Mouse (Mus musculus): Measurements from ENCODE around the gene Lipc. TPM values are rescaled to one million over a fixed set of nuclear protein-coding genes. Genes with fewer than 3 reads are reported as not detected.

Gene Lipc
- polyA plus RNA-seq, 1 experiment from 2014 or later, result 0.56 TPM

DNA sequence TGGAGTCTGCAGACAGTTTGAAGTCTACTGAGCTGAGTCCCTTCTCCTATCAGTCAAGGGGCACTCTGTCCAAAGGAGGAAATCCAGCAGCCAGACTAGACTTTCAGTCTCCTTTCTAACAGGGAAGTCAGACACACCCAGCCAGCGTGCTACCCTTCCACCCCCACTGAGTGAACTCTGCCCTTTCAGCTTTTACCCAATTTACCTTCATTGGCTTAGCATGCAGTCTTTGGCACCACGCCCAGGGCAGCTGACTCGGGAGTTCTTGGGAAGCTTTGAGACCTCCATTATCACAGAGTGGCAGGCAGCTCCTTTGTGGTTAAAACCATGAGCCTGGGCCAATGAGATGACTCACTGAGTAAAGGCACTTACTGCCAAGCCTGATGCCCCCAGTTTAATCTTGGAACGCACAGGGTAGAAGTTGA lies 117.3 kb downstream of the Lipc start:
- H3K4me2 ChIP-seq (ENCODE audit: low read depth, low read length), result no peak overlapping the region
- peak; percentile 69 for ATAC-seq (replicated peaks; ENCODE audit: extremely low read depth, insufficient read depth, low FRiP score)
- H3K9ac ChIP-seq (ENCODE audit: low read length), result no peak overlapping the region
- no peaks in the 10 kb centered on the region for H3K36me3 ChIP-seq (ENCODE audit: control insufficient read depth, insufficient read depth)
- H3K9me3 ChIP-seq (replicated peaks; ENCODE audit: control insufficient read depth, low read length), result no peaks in the 10 kb centered on the region
- no peaks in the 10 kb centered on the region for H3K27me3 ChIP-seq (ENCODE audit: control insufficient read depth, insufficient read depth, low read length)
- 21% methylated on average over 4 of the region's 4 CpGs for WGBS
- H3K27ac ChIP-seq (ENCODE audit: low read length), result peak overlapping the region; percentile 72
- H3K4me1 ChIP-seq (ENCODE audit: control insufficient read depth, insufficient read depth, low read length), result peaks cover 13% of the 10 kb centered on the region
- H3K4me3 ChIP-seq (ENCODE audit: low read length), result no peak overlapping the region

GRCm38 (mm10) chr9:70834217-70834616 lies 117.8 kb downstream of the Lipc start:
- no peaks in the 10 kb centered on the region for H3K36me3 ChIP-seq (ENCODE audit: control insufficient read depth, insufficient read depth)
- H3K9me3 ChIP-seq (replicated peaks; ENCODE audit: control insufficient read depth, low read length), result no peaks in the 10 kb centered on the region
- H3K4me2 ChIP-seq (ENCODE audit: low read depth, low read length), result no peak overlapping the region
- peak overlapping the region; percentile 72 for H3K27ac ChIP-seq (ENCODE audit: low read length)
- no peak overlapping the region for H3K4me3 ChIP-seq (ENCODE audit: low read length)
- no peak for ATAC-seq (replicated peaks; ENCODE audit: extremely low read depth, insufficient read depth, low FRiP score)
- no peaks in the 10 kb centered on the region for H3K27me3 ChIP-seq (ENCODE audit: control insufficient read depth, insufficient read depth, low read length)
- WGBS, result 90% methylated on average over 3 of the region's 3 CpGs
- no peak overlapping the region for H3K9ac ChIP-seq (ENCODE audit: low read length)
- peaks cover 13% of the 10 kb centered on the region for H3K4me1 ChIP-seq (ENCODE audit: control insufficient read depth, insufficient read depth, low read length)

DNA sequence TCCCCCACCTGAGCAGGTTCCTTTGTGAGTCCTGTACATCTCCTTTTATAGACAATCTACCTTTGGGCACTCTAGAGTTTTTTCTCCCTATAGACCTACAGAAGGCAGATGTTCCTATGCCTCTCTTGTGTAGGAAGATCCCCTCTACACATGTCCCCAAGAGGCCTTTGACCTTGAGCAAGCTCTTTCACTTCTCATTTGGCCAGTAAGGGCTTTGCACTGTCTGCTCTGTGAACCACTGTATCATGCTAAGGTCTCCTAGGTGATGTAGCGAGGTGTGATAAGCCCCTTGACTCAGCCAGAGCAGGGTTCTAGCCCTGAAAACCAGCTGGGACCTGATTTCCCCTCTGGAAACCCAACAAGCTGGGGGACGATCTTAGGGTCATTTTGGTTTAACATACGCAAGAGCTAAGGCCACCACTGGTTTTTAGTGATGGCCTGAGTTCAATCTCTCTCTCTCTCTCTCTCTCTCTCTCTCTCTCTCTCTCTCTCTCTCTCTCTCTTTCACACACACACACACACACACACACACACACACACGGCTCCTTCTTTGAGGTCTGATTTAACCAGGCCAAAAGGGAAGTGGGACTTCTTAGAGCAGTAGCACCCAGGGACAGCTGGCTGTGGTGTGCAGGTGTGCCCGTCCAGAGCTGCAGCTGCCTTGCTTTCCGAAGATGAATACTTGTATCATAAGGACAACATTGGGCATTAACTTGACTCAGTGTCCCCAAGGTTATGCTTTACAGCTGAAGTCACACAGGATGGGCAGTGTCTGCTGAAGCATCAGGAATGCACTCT lies 118.7 kb downstream of the Lipc start:
- Histone ChIP-seq H3K27me3 (ENCODE audit: control insufficient read depth, insufficient read depth, low read length) (no peaks in the 10 kb centered on the region), H3K9me3 (replicated peaks; ENCODE audit: control insufficient read depth, low read length) (no peaks in the 10 kb centered on the region), H3K4me1 (ENCODE audit: control insufficient read depth, insufficient read depth, low read length) (peaks cover 13% of the 10 kb centered on the region), H3K4me2 (ENCODE audit: low read depth, low read length) (no peak overlapping the region), H3K9ac (ENCODE audit: low read length) (no peak overlapping the region), H3K36me3 (ENCODE audit: control insufficient read depth, insufficient read depth) (no peaks in the 10 kb centered on the region), H3K4me3 (ENCODE audit: low read length) (no peak overlapping the region), H3K27ac (ENCODE audit: low read length) (no peak overlapping the region)
- 83% methylated on average over 6 of the region's 6 CpGs for WGBS
- no peak for ATAC-seq (replicated peaks; ENCODE audit: extremely low read depth, insufficient read depth, low FRiP score)

DNA sequence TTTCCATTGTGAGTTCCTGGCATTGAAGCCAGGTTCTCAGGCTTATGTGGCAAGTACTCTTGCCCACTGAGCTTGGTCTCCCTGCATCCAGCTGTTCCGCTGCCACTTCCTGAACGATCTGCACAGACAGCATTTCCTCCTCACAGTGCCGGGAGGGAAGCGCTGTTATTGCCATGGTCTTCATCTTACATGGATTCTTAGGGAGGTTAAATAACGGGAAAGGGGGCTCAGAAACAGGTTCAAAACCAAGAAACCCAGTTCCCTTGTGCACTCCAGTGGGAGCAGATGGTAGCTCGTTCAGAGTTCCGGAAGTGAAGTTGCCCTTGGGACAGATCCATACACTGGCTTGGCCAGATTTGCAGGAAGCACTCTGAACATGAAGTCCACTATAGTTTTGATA lies 119.8 kb downstream of the Lipc start:
- H3K4me2 ChIP-seq (ENCODE audit: low read depth, low read length), result no peak overlapping the region
- 68% methylated on average over 7 of the region's 7 CpGs for WGBS
- no peak overlapping the region for H3K27ac ChIP-seq (ENCODE audit: low read length)
- no peak for ATAC-seq (replicated peaks; ENCODE audit: extremely low read depth, insufficient read depth, low FRiP score)
- H3K4me1 ChIP-seq (ENCODE audit: control insufficient read depth, insufficient read depth, low read length), result peaks cover 13% of the 10 kb centered on the region
- no peak overlapping the region for H3K4me3 ChIP-seq (ENCODE audit: low read length)
- H3K9ac ChIP-seq (ENCODE audit: low read length), result no peak overlapping the region
- no peaks in the 10 kb centered on the region for H3K36me3 ChIP-seq (ENCODE audit: control insufficient read depth, insufficient read depth)
- no peaks in the 10 kb centered on the region for H3K27me3 ChIP-seq (ENCODE audit: control insufficient read depth, insufficient read depth, low read length)
- H3K9me3 ChIP-seq (replicated peaks; ENCODE audit: control insufficient read depth, low read length), result no peaks in the 10 kb centered on the region

DNA sequence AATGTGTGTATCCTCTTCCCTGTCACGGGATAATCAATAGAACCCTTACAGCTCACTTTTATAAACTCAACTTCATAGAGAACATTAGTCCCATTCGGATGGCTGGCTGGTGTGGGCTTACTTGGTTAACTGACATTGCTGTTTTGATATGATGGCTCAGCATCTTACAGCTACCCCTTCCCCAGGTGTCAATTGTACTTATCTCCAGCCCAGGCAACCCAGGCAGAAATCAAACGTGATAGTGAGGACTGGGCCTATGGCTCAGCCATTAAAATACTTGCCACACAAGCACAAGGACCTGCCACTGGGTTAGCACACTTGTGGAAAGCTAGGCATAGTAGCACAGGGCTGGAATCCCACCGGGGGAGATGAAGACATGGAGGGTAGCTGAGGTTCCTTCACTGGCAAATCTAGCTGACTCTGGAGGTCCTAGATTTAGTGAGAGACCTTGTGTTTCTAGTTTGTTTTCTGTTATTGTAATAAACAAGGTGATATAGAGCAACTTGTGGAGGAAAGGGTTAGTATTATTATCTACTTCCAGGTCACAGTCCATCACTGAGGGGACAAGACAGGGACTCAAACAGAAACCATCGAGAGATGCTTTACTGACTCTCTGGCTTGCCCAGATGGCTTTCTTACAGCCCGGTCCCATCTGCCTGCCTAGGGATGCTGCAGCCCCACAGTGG lies 121.0 kb downstream of the Lipc start:
- Histone ChIP-seq H3K27me3 (ENCODE audit: control insufficient read depth, insufficient read depth, low read length) (no peaks in the 10 kb centered on the region), H3K9me3 (replicated peaks; ENCODE audit: control insufficient read depth, low read length) (no peaks in the 10 kb centered on the region), H3K4me2 (ENCODE audit: low read depth, low read length) (no peak overlapping the region), H3K4me3 (ENCODE audit: low read length) (no peak overlapping the region), H3K4me1 (ENCODE audit: control insufficient read depth, insufficient read depth, low read length) (peaks cover 13% of the 10 kb centered on the region), H3K9ac (ENCODE audit: low read length) (no peak overlapping the region), H3K27ac (ENCODE audit: low read length) (no peak overlapping the region), H3K36me3 (ENCODE audit: control insufficient read depth, insufficient read depth) (no peaks in the 10 kb centered on the region)
- WGBS, result 70% methylated on average over 6 of the region's 6 CpGs
- no peak for ATAC-seq (replicated peaks; ENCODE audit: extremely low read depth, insufficient read depth, low FRiP score)

DNA sequence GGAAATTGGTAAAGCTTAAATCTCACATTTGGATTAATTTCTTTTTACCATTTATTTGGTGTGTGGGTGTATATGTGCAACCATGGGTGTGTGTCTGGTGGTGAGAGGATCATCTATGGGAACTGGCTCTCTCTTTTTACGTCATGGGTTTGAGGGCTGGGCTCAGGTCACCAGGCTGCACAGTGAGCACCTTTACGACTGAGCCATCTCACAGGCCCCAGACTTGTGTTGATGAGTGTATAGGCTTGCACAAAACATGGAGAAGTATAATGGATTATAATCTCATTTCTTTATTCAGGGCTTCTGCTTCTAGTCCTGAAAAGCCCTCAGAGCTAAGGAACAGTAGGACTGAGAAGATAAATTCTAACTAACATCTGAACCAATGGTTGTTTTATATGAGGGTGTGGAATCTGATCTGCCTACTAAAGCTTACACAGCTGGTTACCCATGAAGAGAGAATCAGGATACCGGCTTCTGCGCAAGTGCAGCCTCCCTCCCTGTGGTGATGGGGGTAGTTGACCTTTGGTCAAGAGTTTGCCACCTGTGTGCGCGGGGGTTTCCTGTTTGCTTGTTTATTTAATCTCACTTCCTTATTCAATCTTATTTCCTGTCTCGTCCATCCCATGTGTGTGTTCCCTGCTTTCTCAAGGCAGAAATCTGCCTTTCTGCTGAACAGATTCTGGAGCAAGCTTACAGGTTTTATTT lies 122.1 kb downstream of the Lipc start:
- Histone ChIP-seq H3K9me3 (replicated peaks; ENCODE audit: control insufficient read depth, low read length) (no peaks in the 10 kb centered on the region), H3K4me1 (ENCODE audit: control insufficient read depth, insufficient read depth, low read length) (peaks cover 9% of the 10 kb centered on the region), H3K27ac (ENCODE audit: low read length) (no peak overlapping the region), H3K27me3 (ENCODE audit: control insufficient read depth, insufficient read depth, low read length) (no peaks in the 10 kb centered on the region), H3K9ac (ENCODE audit: low read length) (no peak overlapping the region), H3K36me3 (ENCODE audit: control insufficient read depth, insufficient read depth) (no peaks in the 10 kb centered on the region), H3K4me3 (ENCODE audit: low read length) (no peak overlapping the region), H3K4me2 (ENCODE audit: low read depth, low read length) (no peak overlapping the region)
- no peak for ATAC-seq (replicated peaks; ENCODE audit: extremely low read depth, insufficient read depth, low FRiP score)
- 77% methylated on average over 7 of the region's 7 CpGs for WGBS

DNA sequence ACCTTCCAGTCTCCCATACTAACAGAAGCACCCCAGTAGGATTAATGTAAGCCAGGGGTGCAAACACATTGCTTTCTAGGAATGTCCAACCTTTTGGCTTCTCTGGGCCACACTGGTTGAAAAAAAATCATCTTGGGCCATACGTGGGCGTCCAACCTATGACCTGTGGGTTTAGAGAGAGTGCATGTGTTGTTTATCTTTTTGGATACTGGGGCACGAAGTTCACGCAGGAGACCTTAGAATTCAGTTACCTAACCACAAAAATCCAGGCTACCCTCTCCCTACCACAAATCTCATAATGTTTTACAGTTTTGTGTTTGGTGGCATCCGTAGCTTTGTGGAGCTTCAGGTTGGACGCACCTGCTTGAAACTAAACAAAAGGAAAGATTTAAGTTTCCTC lies 124.1 kb downstream of the Lipc start:
- 88% methylated on average over 6 of the region's 6 CpGs for WGBS
- H3K27me3 ChIP-seq (ENCODE audit: control insufficient read depth, insufficient read depth, low read length), result no peaks in the 10 kb centered on the region
- ATAC-seq (replicated peaks; ENCODE audit: extremely low read depth, insufficient read depth, low FRiP score), result no peak
- H3K36me3 ChIP-seq (ENCODE audit: control insufficient read depth, insufficient read depth), result no peaks in the 10 kb centered on the region
- no peak overlapping the region for H3K9ac ChIP-seq (ENCODE audit: low read length)
- H3K4me2 ChIP-seq (ENCODE audit: low read depth, low read length), result no peak overlapping the region
- no peak overlapping the region for H3K4me3 ChIP-seq (ENCODE audit: low read length)
- H3K27ac ChIP-seq (ENCODE audit: low read length), result no peak overlapping the region
- H3K4me1 ChIP-seq (ENCODE audit: control insufficient read depth, insufficient read depth, low read length), result no peaks in the 10 kb centered on the region
- H3K9me3 ChIP-seq (replicated peaks; ENCODE audit: control insufficient read depth, low read length), result no peaks in the 10 kb centered on the region

DNA sequence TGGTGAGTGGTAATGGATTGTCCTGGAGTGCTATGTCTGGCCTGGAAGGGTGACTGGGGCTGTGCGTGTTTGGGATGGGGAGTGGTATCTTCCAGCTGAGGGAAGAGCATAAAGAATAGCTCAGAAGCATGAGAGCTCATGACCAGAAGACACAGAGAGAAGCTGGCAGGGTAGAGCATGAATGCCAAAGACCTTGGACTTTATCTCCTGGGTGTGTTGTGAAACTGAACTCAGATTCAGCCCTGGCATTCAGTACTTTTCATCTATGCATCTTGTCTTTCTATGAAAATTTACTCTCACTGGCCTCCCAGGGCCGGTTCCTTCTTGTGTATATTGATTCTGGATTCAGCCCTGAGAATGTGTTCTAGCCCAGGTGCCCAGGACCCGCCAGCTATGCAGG lies 127.9 kb downstream of the Lipc start:
- no peak overlapping the region for H3K9ac ChIP-seq (ENCODE audit: low read length)
- H3K4me1 ChIP-seq (ENCODE audit: control insufficient read depth, insufficient read depth, low read length), result no peaks in the 10 kb centered on the region
- no peak for ATAC-seq (replicated peaks; ENCODE audit: extremely low read depth, insufficient read depth, low FRiP score)
- H3K36me3 ChIP-seq (ENCODE audit: control insufficient read depth, insufficient read depth), result no peaks in the 10 kb centered on the region
- no peaks in the 10 kb centered on the region for H3K9me3 ChIP-seq (replicated peaks; ENCODE audit: control insufficient read depth, low read length)
- no peaks in the 10 kb centered on the region for H3K27me3 ChIP-seq (ENCODE audit: control insufficient read depth, insufficient read depth, low read length)
- no peak overlapping the region for H3K4me3 ChIP-seq (ENCODE audit: low read length)
- no peak overlapping the region for H3K4me2 ChIP-seq (ENCODE audit: low read depth, low read length)
- 84% methylated on average over 3 of the region's 3 CpGs for WGBS
- no peak overlapping the region for H3K27ac ChIP-seq (ENCODE audit: low read length)

- no peak overlapping the region for H3K27ac ChIP-seq (ENCODE audit: low read length)
- H3K9me3 ChIP-seq (replicated peaks; ENCODE audit: control insufficient read depth, low read length), result no peaks in the 10 kb centered on the region
- ATAC-seq (replicated peaks; ENCODE audit: extremely low read depth, insufficient read depth, low FRiP score), result no peak
- no peak overlapping the region for H3K4me3 ChIP-seq (ENCODE audit: low read length)
- no peaks in the 10 kb centered on the region for H3K27me3 ChIP-seq (ENCODE audit: control insufficient read depth, insufficient read depth, low read length)
- H3K9ac ChIP-seq (ENCODE audit: low read length), result no peak overlapping the region
- WGBS, result 87% methylated on average over 14 of the region's 14 CpGs
- H3K36me3 ChIP-seq (ENCODE audit: control insufficient read depth, insufficient read depth), result no peaks in the 10 kb centered on the region
- no peaks in the 10 kb centered on the region for H3K4me1 ChIP-seq (ENCODE audit: control insufficient read depth, insufficient read depth, low read length)
- H3K4me2 ChIP-seq (ENCODE audit: low read depth, low read length), result no peak overlapping the region
Observed at GRCm38 (mm10) chr9:70818739-70819138, 133.3 kb downstream of the Lipc start.
